Mouse (Mus musculus) left cerebral cortex, adult 8-10 months (tissue): ENCODE measurements around the gene Bmi1. TPM values are rescaled to one million over a fixed set of nuclear protein-coding genes. Genes with fewer than 3 reads are reported as not detected.

Experiments used
- DNase-seq, 2 experiments: peaks; one replicate each; pipeline ENCODE4 v3.0.0; 2022; ENCODE audit warnings: low spot score in 2 of 2
- total RNA-seq, 4 experiments: library from RNA; stranded (reverse); gene quantifications; 2 replicates each; pipeline ENCODE4 v1.2.4; 2022

Gene Bmi1
- total RNA-seq, 4 experiments from 2014 or later = 45.0 to 53.8 (median 49.1) TPM

GRCm38 (mm10) chr2:18722208-18722830, 45.5 kb downstream of the Bmi1 start:
- DNase-seq = no peak

DNA sequence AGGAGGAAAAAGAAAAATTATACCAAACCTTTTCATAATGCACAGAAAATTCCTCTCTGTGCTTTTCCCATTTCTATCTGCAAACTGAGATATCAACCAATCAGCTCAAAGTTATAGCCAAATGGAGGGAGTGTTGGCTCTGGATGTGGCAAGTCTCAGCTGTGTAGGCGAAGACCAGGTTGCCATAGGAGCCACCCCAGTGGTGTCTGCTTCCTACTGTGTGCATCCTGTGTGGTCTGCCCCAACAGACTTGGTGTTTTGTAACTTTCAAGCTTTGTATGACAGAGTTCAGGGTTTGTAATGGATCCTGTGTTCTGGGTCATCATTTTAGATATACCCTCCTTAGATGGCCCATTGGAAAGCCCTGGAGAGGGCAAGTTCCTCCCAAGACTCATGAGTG, 47.6 kb downstream of the Bmi1 start:
- DNase-seq = no peak

GRCm38 (mm10) chr2:18725880-18726279, 49.1 kb downstream of the Bmi1 start:
- DNase-seq = no peak

- no peak for DNase-seq
Observed at GRCm38 (mm10) chr2:18731718-18732117, 54.9 kb downstream of the Bmi1 start.

DNA sequence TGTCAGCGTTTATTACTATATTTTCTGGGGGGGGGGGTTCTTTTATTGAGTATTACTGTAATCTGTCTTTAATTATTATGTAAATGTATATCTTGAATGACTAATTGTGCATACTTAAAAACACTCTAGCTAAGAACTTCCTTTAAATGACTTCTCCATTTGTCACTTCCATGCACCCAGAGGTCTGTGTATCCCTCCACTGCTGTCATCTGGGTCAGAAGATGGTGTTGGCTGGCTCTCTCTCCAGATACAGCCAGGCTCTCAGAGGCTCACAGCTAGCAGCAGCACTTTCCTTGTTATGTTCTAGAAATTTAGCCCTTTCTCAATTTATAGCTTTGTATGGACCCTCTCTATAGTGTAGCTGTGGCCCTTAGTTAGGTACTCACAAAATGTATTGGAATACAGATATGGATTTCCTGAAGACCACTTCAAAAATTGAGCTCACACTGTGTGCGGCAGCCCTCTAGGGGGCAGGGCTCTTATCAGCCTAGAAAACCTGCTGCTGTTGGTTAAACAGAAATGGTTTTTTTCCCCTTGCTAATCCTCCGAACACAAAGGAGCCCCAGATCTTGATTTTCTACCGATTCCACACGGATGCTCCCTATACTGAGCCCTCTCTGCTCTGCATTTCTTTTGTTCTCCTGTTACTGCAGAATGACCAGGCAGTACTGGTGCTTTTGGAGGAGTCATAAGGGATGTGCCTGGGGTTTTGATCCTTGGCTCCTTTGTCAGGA, 57.7 kb downstream of the Bmi1 start:
- DNase-seq = no peak

Other genes starting within 250 kb of the Bmi1 start
- gene Commd3, start 4.6 kb upstream of the Bmi1 start, total RNA-seq = 100 to 1,000 TPM in 1 of 4 experiments, 10 to 100 TPM in 3; 85.0 to 101 (median 91.1) TPM
- 10 to 100 TPM in 2 of 4 experiments, 1 to 10 TPM in 2; 8.9 to 13.3 (median 10.2) TPM for gene Spag6, start 17.0 kb downstream of the Bmi1 start, total RNA-seq